Mouse (Mus musculus) heart, embryonic 10.5 days (tissue): ENCODE measurements at regions not wholly inside any gene's neighbourhood (a gene's known extent, or its start where the extent isn't known, plus 50 kb on each side); places are given as distances from the start of the nearest gene placed in this dataset.
"Not testable (repeated sequence)": the region's sequence is repeated elsewhere in the genome, so short reads cannot be mapped to it uniquely, and the experiment has no call there.

ENCODE experiments used
- DNase-seq: peaks from one replicate; pipeline ENCODE4 v3.0.0-alpha.2; 2017; ENCODE audit warnings: low spot score
- H3K27ac ChIP-seq: fragments of 300-500 bp; sonication (generic); 2 replicates; pipeline ENCODE4 v1.5.1; 2016; ENCODE audit warnings: mild to moderate bottlenecking
- H3K27me3 ChIP-seq: fragments of 300-500 bp; sonication (generic); 2 replicates; pipeline ENCODE4 v1.6.1; 2016; ENCODE audit warnings: mild to moderate bottlenecking; ENCODE audit not compliant: poor library complexity, insufficient read depth, severe bottlenecking
- H3K36me3 ChIP-seq: fragments of 300-500 bp; sonication (generic); 2 replicates; pipeline ENCODE4 v1.6.1; 2016; ENCODE audit warnings: mild to moderate bottlenecking, moderate library complexity
- H3K4me1 ChIP-seq: fragments of 300-500 bp; sonication (generic); 2 replicates; pipeline ENCODE4 v1.6.1; 2016; ENCODE audit warnings: mild to moderate bottlenecking
- H3K4me3 ChIP-seq: fragments of 300-500 bp; sonication (generic); 2 replicates; pipeline ENCODE4 v1.5.1; 2016; ENCODE audit warnings: mild to moderate bottlenecking, moderate library complexity
- H3K9me3 ChIP-seq: fragments of 300-500 bp; sonication (generic); 2 replicates; pipeline ENCODE4 v1.6.1; 2016; ENCODE audit warnings: mild to moderate bottlenecking, moderate library complexity
- WGBS: fragments of 180-500 bp; shearing (Covaris S2); methylation state at CpG from one replicate; pipeline ENCODE4 v1.1.7; 2016; 5-methylcytosine and 5-hydroxymethylcytosine counted together

DNA sequence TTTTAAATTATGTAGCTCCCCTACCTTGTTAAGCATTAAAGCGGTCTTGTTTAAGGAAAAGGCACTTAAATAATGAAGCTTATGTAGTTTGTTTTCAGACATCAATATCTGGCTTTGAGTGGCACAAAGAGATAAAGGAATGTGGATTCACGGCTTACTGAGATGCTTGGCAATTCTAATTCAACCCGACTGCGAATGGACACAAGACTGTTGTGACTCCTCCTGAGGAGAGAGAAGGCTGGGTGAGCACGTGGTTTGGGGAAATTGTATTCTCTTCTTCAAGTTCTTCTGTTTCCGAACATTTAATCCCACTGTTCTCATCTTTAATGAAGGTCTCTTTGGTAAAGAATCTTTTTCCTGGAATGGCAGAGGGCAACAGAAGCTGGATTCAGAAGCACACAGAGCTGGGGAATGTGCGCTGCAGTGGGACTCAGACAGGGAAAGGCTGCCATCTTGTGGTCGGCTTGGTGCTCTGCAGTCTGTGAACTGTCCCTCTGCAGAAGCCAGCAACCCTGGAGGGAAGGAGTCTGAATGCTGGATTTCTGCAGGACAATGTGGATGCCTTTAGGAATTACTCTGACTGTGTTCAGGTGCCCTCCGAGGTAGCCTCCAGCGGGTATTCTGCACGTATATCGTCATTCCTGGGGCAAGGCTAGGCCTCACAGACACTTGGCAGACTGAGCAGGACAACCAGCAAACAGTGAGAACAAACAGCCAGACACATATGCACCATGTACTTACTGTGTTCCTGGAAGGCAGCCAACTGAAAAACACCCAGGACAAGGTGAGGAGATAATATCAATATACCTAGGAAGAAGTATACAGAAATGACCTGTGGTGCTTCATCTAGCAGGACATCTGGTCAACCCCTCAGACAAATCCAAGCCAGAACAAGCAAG, 54.0 kb upstream of the Pax1 start:
- peaks cover 23% of the 10 kb centered on the region; the same call in 1 of the 2 replicates for H3K27me3 ChIP-seq
- H3K4me1 ChIP-seq, result no peaks in the 10 kb centered on the region
- H3K9me3 ChIP-seq, result no peaks in the 10 kb centered on the region
- DNase-seq, result peak; percentile 80
- no peak overlapping the region for H3K4me3 ChIP-seq
- WGBS, result 16% methylated on average over 12 of the region's 12 CpGs
- no peaks in the 10 kb centered on the region for H3K36me3 ChIP-seq
- H3K27ac ChIP-seq, result no peak overlapping the region

DNA sequence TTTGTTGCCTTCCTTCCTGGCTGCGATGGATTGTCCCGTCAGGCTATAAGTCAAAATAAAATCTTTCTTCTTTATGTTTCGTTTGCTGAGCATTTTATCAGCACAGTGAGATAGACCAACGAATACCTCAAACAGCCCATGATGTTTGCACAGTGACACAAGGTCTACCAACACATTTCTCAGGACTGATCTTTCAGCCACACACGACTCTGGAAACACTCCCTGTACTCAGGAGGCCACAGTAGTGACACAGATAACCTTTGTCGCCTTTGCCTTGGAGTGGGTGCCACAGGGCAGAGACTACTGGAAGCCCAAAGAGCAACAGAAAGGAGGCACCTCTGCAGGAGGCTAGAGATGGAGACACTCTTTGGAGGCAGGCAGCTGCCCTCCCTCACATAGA, 55.0 kb upstream of the Pax1 start:
- no peaks in the 10 kb centered on the region for H3K36me3 ChIP-seq
- H3K9me3 ChIP-seq, result no peaks in the 10 kb centered on the region
- H3K27ac ChIP-seq, result no peak overlapping the region
- no peaks in the 10 kb centered on the region for H3K4me1 ChIP-seq
- WGBS, result 53% methylated on average over 6 of the region's 6 CpGs
- DNase-seq, result no peak
- peaks cover 23% of the 10 kb centered on the region; the same call in 1 of the 2 replicates for H3K27me3 ChIP-seq
- H3K4me3 ChIP-seq, result no peak overlapping the region

DNA sequence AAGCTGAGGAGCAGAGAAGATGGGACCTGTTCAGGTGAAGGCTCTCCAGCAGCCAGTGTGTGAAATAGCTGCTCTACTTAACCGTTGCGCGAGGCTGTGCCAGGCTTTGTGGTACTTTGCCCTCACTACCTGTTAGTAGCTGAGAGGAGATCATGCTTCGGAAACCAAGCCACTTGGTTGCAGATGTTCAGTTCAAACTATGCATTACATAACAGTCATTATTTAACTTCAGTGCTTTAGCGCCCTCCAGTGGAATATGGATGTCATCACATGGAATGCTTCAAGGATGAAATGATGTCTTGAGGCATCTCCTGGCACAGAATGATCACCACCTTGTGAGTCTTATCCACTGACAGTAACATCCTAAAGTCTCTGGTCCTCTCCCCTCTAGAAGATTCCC, 56.5 kb upstream of the Pax1 start:
- WGBS, result 38% methylated on average over 5 of the region's 5 CpGs

DNA sequence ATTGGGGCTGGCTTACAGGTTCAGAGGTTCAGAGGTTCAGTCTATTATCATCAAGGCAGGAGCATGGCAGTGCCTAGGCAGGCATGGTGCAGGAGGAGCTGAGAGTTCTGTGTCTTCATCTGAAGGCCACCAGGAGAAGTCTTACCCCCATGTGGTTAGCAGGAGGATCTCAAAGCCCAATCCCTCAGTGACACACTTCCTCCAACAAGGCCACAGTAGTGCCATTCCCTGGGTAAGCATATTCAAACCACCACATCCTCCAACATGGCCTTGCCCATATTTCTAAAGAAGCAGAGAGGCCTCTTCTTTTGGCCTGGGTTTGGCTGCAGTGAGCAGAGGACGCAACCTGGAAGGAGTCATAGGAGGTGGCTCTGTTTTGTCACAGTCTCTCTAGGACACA, 61.2 kb upstream of the Pax1 start:
- H3K36me3 ChIP-seq, result no peaks in the 10 kb centered on the region
- WGBS, result 89% methylated on average over 1 of the region's 1 CpGs
- H3K4me3 ChIP-seq, result no peak overlapping the region
- peaks cover 6% of the 10 kb centered on the region for H3K4me1 ChIP-seq
- DNase-seq, result no peak
- H3K27me3 ChIP-seq, result peaks cover 4% of the 10 kb centered on the region; the same call in 1 of the 2 replicates
- H3K9me3 ChIP-seq, result no peaks in the 10 kb centered on the region
- H3K27ac ChIP-seq, result no peak overlapping the region

More for the DNA sequence above, 56.5 kb upstream of the Pax1 start:
- Histone ChIP-seq H3K9me3 (no peaks in the 10 kb centered on the region), H3K27ac (no peak overlapping the region), H3K4me3 (no peak overlapping the region), H3K36me3 (no peaks in the 10 kb centered on the region), H3K4me1 (no peaks in the 10 kb centered on the region), H3K27me3 (peaks cover 23% of the 10 kb centered on the region; the same call in 1 of the 2 replicates)
- DNase-seq, result no peak

DNA sequence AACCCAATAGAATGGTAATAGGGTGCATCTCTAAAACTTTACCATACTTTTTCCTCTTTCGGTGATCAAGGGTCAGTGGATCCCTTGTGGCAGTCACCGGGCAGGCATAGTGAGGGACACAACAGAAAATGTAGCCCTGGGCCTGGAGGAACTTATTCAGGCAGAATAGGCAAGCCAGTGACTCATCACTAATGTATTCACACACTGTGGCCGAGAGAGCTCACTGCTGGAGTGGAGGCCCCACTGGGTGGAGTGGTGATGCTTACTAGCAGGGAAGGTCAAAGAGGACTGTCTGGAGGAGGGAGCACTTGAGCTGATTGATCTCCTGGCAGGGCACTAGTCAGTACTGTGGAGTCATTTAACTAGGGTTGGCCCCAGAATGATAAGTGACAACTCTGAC, 62.4 kb upstream of the Pax1 start:
- Histone ChIP-seq H3K27ac (no peak overlapping the region), H3K4me3 (no peak overlapping the region), H3K36me3 (no peaks in the 10 kb centered on the region), H3K27me3 (no peaks in the 10 kb centered on the region), H3K9me3 (no peaks in the 10 kb centered on the region), H3K4me1 (peaks cover 6% of the 10 kb centered on the region)
- DNase-seq, result no peak
- 60% methylated on average over 3 of the region's 3 CpGs for WGBS

DNA sequence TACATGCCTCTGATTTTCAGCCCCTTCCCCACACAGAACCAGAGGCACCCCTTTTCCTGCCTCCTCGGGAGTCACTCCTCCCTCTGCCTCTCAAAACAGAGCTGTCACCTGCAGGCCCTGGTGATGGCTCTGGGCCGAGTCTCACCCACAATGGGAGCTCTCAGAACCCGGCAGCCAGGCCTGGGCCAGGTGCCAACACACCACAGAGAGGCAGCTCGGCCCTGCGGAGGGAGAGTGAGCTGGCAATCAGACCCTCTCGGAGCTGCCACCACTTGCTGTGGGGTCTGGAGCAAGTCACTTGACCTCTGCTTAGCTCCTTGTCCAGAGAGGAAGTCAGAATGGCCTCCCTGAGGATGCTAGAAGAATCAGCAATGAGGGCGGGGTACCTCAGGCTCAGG, 63.2 kb upstream of the Pax1 start:
- Histone ChIP-seq H3K4me3 (no peak overlapping the region), H3K27me3 (no peaks in the 10 kb centered on the region), H3K4me1 (peaks cover 6% of the 10 kb centered on the region), H3K9me3 (no peaks in the 10 kb centered on the region), H3K27ac (no peak overlapping the region), H3K36me3 (no peaks in the 10 kb centered on the region)
- 49% methylated on average over 7 of the region's 7 CpGs for WGBS
- no peak for DNase-seq

DNA sequence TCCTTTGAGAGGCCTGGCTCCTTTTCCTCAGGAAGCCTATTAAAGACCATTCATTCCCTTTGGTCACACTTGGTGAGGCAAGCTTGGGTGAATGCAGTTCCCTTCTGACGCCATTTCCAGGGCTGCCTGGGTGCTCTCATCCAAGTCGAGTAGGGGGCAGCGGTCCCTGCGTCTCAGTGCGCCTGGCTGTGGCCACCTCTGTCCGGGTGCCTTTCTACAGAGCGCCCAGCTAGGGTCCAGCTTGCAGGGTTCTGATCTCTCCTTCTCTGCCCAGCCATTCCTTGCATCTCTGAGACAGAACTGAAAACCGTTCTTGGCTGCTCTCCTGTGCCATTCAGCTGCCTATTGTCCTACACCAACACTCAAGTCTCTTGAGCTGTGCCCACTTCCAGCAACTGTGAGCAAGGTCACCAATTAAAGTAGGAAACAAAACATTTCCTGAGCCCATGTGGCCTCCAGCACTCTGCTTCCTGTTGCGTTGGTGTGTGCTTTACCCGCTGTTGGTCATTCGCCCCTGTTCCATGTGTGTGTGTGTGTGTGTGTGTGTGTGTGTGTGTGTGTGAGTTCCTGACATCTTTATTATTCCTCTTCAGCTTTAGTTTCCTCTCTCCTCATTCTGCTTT, 63.7 kb upstream of the Pax1 start:
- Histone ChIP-seq H3K9me3 (no peaks in the 10 kb centered on the region), H3K4me3 (no peak overlapping the region), H3K36me3 (no peaks in the 10 kb centered on the region), H3K4me1 (peaks cover 6% of the 10 kb centered on the region), H3K27ac (no peak overlapping the region), H3K27me3 (no peaks in the 10 kb centered on the region)
- 75% methylated on average over 11 of the region's 11 CpGs for WGBS
- DNase-seq, result no peak

DNA sequence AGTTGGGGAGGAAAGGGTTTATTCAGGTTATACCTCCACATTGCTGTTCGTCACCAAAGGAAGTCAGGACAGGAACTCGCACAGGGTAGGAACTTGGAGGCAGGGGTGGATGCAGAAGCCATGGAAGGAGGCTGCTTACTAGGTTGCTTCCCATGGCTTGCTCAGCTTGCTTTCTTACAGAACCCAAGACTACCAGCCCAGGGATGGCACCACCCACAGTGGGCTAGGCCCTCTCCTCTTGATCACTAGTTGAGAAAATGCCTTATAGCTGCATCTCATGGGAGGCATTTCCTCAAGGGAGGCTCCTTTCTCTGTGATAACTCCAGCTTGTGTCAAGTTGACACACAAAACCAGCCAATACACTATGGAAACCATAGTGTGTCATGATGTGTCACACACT, 66.8 kb upstream of the Pax1 start:
- WGBS, result 70% methylated on average over 2 of the region's 2 CpGs
- not testable (repeated sequence) for H3K9me3 ChIP-seq, H3K4me1 ChIP-seq, H3K27ac ChIP-seq, H3K4me3 ChIP-seq, H3K27me3 ChIP-seq, H3K36me3 ChIP-seq
- peak; percentile 63 for DNase-seq

DNA sequence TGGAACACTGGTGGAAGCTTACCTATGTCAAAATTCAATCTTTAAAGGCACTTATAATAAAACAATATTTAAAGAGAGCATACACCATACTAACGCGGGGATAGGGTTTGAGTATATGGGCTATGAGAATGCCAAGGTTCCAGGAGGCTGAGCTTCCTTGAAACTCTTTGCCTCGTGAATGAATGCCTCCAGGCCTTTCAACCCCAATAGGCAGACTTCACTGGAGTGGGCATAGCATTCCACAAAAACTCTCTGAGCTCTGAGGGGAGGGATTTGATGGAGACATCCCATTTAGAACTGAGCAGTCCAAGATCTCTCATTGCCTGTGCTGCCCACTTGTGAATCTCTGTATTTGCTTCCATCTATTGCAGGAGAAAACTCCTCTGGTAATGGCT, 68.4 kb upstream of the Pax1 start:
- H3K36me3 ChIP-seq, result no peaks in the 10 kb centered on the region
- no peaks in the 10 kb centered on the region for H3K9me3 ChIP-seq
- 66% methylated on average over 3 of the region's 3 CpGs for WGBS
- H3K27ac ChIP-seq, result no peak overlapping the region
- no peak for DNase-seq
- H3K4me1 ChIP-seq, result peaks cover under 1% of the 10 kb centered on the region; the same call in 1 of the 2 replicates
- no peak overlapping the region for H3K4me3 ChIP-seq
- H3K27me3 ChIP-seq, result no peaks in the 10 kb centered on the region

DNA sequence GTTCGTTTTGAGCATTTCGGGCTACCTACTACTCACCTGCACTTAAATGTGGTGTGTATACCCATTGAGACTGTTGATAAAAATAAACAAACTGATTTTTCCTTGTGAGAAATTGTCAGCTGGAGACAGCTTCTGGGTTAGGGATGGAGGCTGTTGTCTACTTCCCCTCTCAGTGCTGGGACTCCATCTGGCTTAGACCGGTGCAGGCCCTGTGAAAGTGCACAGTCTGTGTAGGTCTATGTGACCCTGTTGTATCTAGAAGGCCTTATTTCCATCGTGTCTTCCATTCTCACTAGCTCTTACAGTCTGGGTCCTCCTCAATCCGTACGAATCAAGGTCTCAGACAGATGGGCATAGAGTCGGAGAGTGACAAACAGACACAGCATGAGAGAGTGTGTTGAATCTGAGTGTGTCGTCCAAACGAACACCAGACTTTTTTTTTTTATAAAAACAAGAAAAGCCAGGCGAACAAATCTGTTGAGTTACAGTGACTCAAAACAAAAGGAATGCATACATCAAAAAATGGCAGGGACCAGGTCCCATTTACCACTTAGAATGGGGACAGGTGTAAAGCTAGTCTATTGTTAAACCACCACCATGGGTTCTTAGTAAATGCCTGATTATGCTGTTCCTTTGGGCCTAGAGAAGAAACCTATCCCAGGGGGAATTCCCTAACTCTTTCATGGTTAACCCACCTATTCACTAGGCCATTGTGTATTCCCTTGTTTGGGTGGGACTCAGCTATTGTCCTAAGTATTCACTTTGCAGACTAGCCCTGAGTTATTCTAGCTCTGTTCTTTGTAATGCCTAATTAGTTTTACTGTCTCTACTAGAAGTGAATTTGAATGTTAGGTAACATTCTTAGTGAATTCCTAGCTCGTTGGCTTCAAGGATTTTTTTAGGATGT, 69.1 kb upstream of the Pax1 start:
- 64% methylated on average over 11 of the region's 11 CpGs for WGBS
- DNase-seq, result peak; percentile 53

DNA sequence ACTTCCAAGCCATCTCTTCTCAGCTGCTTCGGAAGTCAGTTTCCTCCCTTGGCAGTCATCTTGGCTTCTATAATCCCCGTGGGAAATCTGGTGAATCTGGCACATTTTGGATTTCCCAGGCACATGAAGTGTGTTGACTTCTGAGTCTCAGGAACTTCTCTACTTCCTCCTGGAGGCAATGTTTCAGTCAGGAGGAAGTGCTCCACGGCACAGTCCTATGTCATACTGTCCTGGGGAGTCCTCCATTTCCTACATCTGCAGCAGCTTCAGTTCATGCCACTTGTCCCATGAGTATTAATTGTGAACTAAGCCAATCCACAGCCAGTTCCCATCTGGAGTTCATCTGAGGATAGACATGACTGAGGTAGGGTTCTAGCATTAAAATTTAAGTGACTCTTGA, 78.3 kb upstream of the Pax1 start:
- no peak overlapping the region for H3K27ac ChIP-seq
- no peaks in the 10 kb centered on the region for H3K4me1 ChIP-seq
- no peaks in the 10 kb centered on the region for H3K36me3 ChIP-seq
- no peaks in the 10 kb centered on the region for H3K9me3 ChIP-seq
- H3K27me3 ChIP-seq, result no peaks in the 10 kb centered on the region; the same call in 1 of the 2 replicates
- peak; percentile 62 for DNase-seq
- H3K4me3 ChIP-seq, result no peak overlapping the region
- 69% methylated on average over 3 of the region's 3 CpGs for WGBS

More for the DNA sequence above, 69.1 kb upstream of the Pax1 start:
- Histone ChIP-seq H3K4me1 (no peaks in the 10 kb centered on the region), H3K4me3 (no peak overlapping the region), H3K9me3 (no peaks in the 10 kb centered on the region), H3K36me3 (no peaks in the 10 kb centered on the region), H3K27ac (no peak overlapping the region), H3K27me3 (no peaks in the 10 kb centered on the region; the same call in 1 of the 2 replicates)

DNA sequence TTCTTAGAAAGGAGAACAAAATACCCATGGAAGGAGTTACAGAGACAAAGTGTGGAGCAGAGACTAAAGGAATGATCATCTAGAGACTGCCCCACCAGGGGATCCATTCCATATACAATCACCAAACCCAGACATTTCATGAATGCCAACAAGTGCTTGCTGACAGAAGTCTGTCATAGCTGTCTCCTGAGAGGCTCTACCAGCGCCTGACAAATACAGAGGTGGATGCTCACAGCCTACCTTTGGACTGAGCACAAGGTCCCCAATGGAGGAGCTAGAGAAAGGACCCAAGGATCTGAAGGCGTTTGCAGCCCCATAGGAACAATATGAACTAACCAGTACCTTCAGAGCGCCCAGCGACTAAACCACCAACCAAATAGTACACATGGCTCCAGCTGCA, 83.6 kb upstream of the Nkx2-2 start:
- 77% methylated on average over 4 of the region's 4 CpGs for WGBS
- Histone ChIP-seq H3K4me1 (no peaks in the 10 kb centered on the region), H3K27ac (no peak overlapping the region), H3K36me3 (no peaks in the 10 kb centered on the region), H3K4me3 (no peak overlapping the region), H3K9me3 (no peaks in the 10 kb centered on the region), H3K27me3 (no peaks in the 10 kb centered on the region)
- peak; percentile 53 for DNase-seq

DNA sequence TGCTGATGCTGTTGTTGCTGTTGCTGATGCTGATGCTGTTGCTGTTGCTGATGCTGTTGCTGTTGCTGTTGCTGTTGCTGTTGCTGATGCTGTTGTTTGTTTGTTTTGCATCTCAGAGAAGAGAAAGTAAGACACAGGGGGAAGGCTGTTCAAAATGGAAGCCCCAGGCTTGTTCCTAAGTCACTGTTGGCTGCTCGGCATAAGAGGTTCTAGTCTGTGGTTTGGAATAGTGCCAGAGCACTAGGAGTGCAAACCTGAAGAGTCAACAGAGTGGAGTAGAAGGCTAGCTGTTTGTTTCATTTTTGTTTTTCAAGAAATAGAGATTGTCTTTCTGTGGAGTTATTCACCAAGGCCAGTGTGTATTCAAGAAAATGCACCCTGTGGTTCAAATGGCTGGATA, 75.1 kb upstream of the Nkx2-2 start:
- Histone ChIP-seq H3K27me3 (no peaks in the 10 kb centered on the region), H3K36me3 (no peaks in the 10 kb centered on the region), H3K4me3 (no peak overlapping the region), H3K27ac (no peak overlapping the region), H3K9me3 (no peaks in the 10 kb centered on the region), H3K4me1 (no peaks in the 10 kb centered on the region)
- 79% methylated on average over 1 of the region's 1 CpGs for WGBS
- peak; percentile 24 for DNase-seq
